Mouse (Mus musculus): ENCODE results near the gene Tbc1d24.

- no peak for TF ChIP-seq POLR2A (IDR thresholded peaks at IDR 0.05; ENCODE audit: low read depth, low read length)
- no peak for TF ChIP-seq CTCF (IDR thresholded peaks at IDR 0.05; ENCODE audit: extremely low read depth, insufficient read length, insufficient replicate concordance, low read depth, low read length)
Observed at GRCm38 (mm10) chr17:24236479-24236878, 31.1 kb upstream of the Tbc1d24 start.
